Mouse (Mus musculus) small intestine, adult 2 months (tissue): ENCODE data around the gene Xpnpep1. TPM values are rescaled to one million over a fixed set of nuclear protein-coding genes. Genes with fewer than 3 reads are reported as not detected.
A peak's percentile ranks its signal among the peaks of the same experiment; 100 is the strongest.

Experiments used
- H3K27ac ChIP-seq: fragments of 200-500 bp; 2 replicates; pipeline ENCODE4 v1.5.1; 2012; ENCODE audit warnings: low read depth, low read length, control low read depth, inconsistent platforms; ENCODE audit not compliant: insufficient read depth
- H3K27me3 ChIP-seq: fragments of 200-500 bp; 2 replicates; pipeline ENCODE4 v1.6.1; 2012; ENCODE audit warnings: mild to moderate bottlenecking, moderate library complexity, low read length, inconsistent platforms; ENCODE audit not compliant: control insufficient read depth, insufficient read depth
- H3K36me3 ChIP-seq: fragments of 200-500 bp; 2 replicates; pipeline ENCODE4 v1.6.1; 2012; ENCODE audit warnings: mild to moderate bottlenecking, low read length, control low read depth, inconsistent platforms; ENCODE audit not compliant: control insufficient read depth, insufficient read depth
- H3K4me1 ChIP-seq: fragments of 200-500 bp; 2 replicates; pipeline ENCODE4 v1.6.1; 2012; ENCODE audit warnings: low read length, inconsistent platforms, mixed read lengths; ENCODE audit not compliant: control insufficient read depth, insufficient read depth, insufficient read length
- H3K4me3 ChIP-seq: fragments of 200-500 bp; 2 replicates; pipeline ENCODE4 v1.5.1; 2012; ENCODE audit warnings: low read depth, mild to moderate bottlenecking, control low read depth, inconsistent platforms, low read length, moderate library complexity
- CTCF ChIP-seq: fragments of 200-500 bp; IDR thresholded peaks from 2 replicates; pipeline ENCODE4 v1.5.1; 2012; ENCODE audit warnings: low read depth, mild to moderate bottlenecking, control low read depth, inconsistent platforms, low read length, moderate library complexity, mixed read lengths; ENCODE audit not compliant: insufficient replicate concordance, insufficient read length; ENCODE audit errors: extremely low read depth
- POLR2A ChIP-seq: fragments of 200-500 bp; IDR thresholded peaks from 2 replicates; pipeline ENCODE4 v1.6.1; 2012; ENCODE audit warnings: low read depth, mild to moderate bottlenecking, control low read depth, inconsistent platforms, low read length, moderate library complexity
- WGBS: fragments of 180-500 bp; shearing (Covaris S2); methylation state at CpG from one replicate; pipeline ENCODE4 v1.1.7; 2018; 5-methylcytosine and 5-hydroxymethylcytosine counted together
- polyA plus RNA-seq: library from polyadenylated mRNA; depleted of rRNA; stranded (reverse); fragments of >200 nt; gene quantifications from 2 replicates; pipeline ENCODE4 v1.2.3, GENCODE M21; 2012

Gene Xpnpep1
- polyA plus RNA-seq, 1 experiment = 477 TPM

- Histone ChIP-seq H3K36me3 (no peaks in the 10 kb centered on the region), H3K4me1 (peaks cover 33% of the 10 kb centered on the region), H3K27me3 (no peaks in the 10 kb centered on the region), H3K4me3 (no peak overlapping the region), H3K27ac (peak overlapping the region; percentile 82)
- TF ChIP-seq POLR2A = no peak
- TF ChIP-seq CTCF = no peak
- WGBS = 15% methylated on average over 6 of the region's 6 CpGs
These were observed 40.9 kb upstream of the Xpnpep1 start for GRCm38 (mm10) chr19:53080921-53081320.

- H3K4me3 ChIP-seq = no peak overlapping the region
- peaks cover 37% of the 10 kb centered on the region for H3K4me1 ChIP-seq
- H3K27me3 ChIP-seq = no peaks in the 10 kb centered on the region
- TF ChIP-seq POLR2A = no peak
- no peak for TF ChIP-seq CTCF
- WGBS = 19% methylated on average over 3 of the region's 3 CpGs
- H3K36me3 ChIP-seq = no peaks in the 10 kb centered on the region
- peak overlapping the region; percentile 82 for H3K27ac ChIP-seq
These were observed 40.5 kb upstream of the Xpnpep1 start for GRCm38 (mm10) chr19:53080487-53080886.

GRCm38 (mm10) chr19:53080026-53080425 lies 40.0 kb upstream of the Xpnpep1 start:
- Histone ChIP-seq H3K27ac (peak overlapping the region; percentile 82), H3K4me1 (peaks cover 39% of the 10 kb centered on the region), H3K36me3 (no peaks in the 10 kb centered on the region), H3K27me3 (no peaks in the 10 kb centered on the region), H3K4me3 (no peak overlapping the region)
- WGBS = 21% methylated on average over 11 of the region's 11 CpGs
- TF ChIP-seq CTCF (no peak), POLR2A (no peak; the same call in 1 of the 2 replicates)

GRCm38 (mm10) chr19:53078271-53079085 lies 38.5 kb upstream of the Xpnpep1 start:
- Histone ChIP-seq H3K27me3 (no peaks in the 10 kb centered on the region), H3K36me3 (no peaks in the 10 kb centered on the region), H3K4me3 (no peak overlapping the region), H3K27ac (0 out of 2 replicates have a peak overlapping the region, but pooled peaks have one; percentile 5), H3K4me1 (peaks cover 44% of the 10 kb centered on the region)
- TF ChIP-seq POLR2A (no peak), CTCF (no peak)
- WGBS = 37% methylated on average over 9 of the region's 9 CpGs

- TF ChIP-seq POLR2A (no peak), CTCF (no peak)
- Histone ChIP-seq H3K27me3 (no peaks in the 10 kb centered on the region), H3K4me3 (no peak overlapping the region), H3K4me1 (peaks cover 44% of the 10 kb centered on the region), H3K36me3 (no peaks in the 10 kb centered on the region), H3K27ac (no peak overlapping the region)
- 85% methylated on average over 5 of the region's 5 CpGs for WGBS
These were observed 37.3 kb upstream of the Xpnpep1 start for GRCm38 (mm10) chr19:53077278-53077677.

- TF ChIP-seq CTCF (no peak), POLR2A (no peak)
- H3K36me3 ChIP-seq = no peaks in the 10 kb centered on the region
- H3K27ac ChIP-seq = peak overlapping the region; percentile 87
- no peaks in the 10 kb centered on the region for H3K27me3 ChIP-seq
- 30% methylated on average over 18 of the region's 18 CpGs for WGBS
- H3K4me1 ChIP-seq = peaks cover 37% of the 10 kb centered on the region
- H3K4me3 ChIP-seq = no peak overlapping the region
These were observed 36.4 kb upstream of the Xpnpep1 start for GRCm38 (mm10) chr19:53076238-53076981.

GRCm38 (mm10) chr19:53075896-53076237 lies 35.9 kb upstream of the Xpnpep1 start:
- H3K36me3 ChIP-seq = no peaks in the 10 kb centered on the region
- H3K27ac ChIP-seq = peak overlapping the region; percentile 87
- H3K27me3 ChIP-seq = no peaks in the 10 kb centered on the region
- 36% methylated on average over 11 of the region's 11 CpGs for WGBS
- TF ChIP-seq CTCF = no peak
- no peak for TF ChIP-seq POLR2A
- H3K4me3 ChIP-seq = no peak overlapping the region
- peaks cover 39% of the 10 kb centered on the region for H3K4me1 ChIP-seq
